Mouse (Mus musculus): Measurements from ENCODE around the gene Brd2. TPM values are rescaled to one million over a fixed set of nuclear protein-coding genes. Genes with fewer than 3 reads are reported as not detected.

The Brd2 gene
- total RNA-seq, 2 experiments from 2014 or later: 64.5 to 79.0 TPM

- peak in 1 of 2 experiments; percentile 11 for DNase-seq
Observed at GRCm38 (mm10) chr17:34133289-34133688, 10.9 kb upstream of the Brd2 start.

GRCm38 (mm10) chr17:34131911-34132310, 9.5 kb upstream of the Brd2 start:
- DNase-seq: no peak

GRCm38 (mm10) chr17:34130073-34130947, 7.9 kb upstream of the Brd2 start:
- DNase-seq: no peak

- DNase-seq: no peak
Observed at GRCm38 (mm10) chr17:34128944-34129791, 6.7 kb upstream of the Brd2 start.

GRCm38 (mm10) chr17:34128264-34128937, 6.0 kb upstream of the Brd2 start:
- no peak for DNase-seq

GRCm38 (mm10) chr17:34127475-34127874, 5.0 kb upstream of the Brd2 start:
- DNase-seq: peak; percentile 62

GRCm38 (mm10) chr17:34126826-34127420, 4.5 kb upstream of the Brd2 start:
- DNase-seq: no peak

- DNase-seq: peak in 1 of 2 experiments; percentile 62
Observed at GRCm38 (mm10) chr17:34124649-34125048, 2.2 kb upstream of the Brd2 start.

GRCm38 (mm10) chr17:34123518-34123917, 1.1 kb upstream of the Brd2 start:
- peak; percentile 58 to 62 for DNase-seq

GRCm38 (mm10) chr17:34123111-34123510, 677 bp upstream of the Brd2 start:
- DNase-seq: no peak

GRCm38 (mm10) chr17:34121879-34122187, 601 bp downstream of the Brd2 start:
- DNase-seq: peak in 1 of 2 experiments; percentile 82

GRCm38 (mm10) chr17:34121172-34121878, 1.1 kb downstream of the Brd2 start:
- peak; percentile 92 to 94 for DNase-seq

GRCm38 (mm10) chr17:34120814-34121171, 1.6 kb downstream of the Brd2 start:
- peak; percentile 91 for DNase-seq

- peak; percentile 91 to 93 for DNase-seq
Observed at GRCm38 (mm10) chr17:34120180-34120723, 2.2 kb downstream of the Brd2 start.

- DNase-seq: peak; percentile 99 to 100
Observed at GRCm38 (mm10) chr17:34119249-34120179, 2.9 kb downstream of the Brd2 start, which contains the start of gene H2-DMa. Gene H2-DMa (plus strand): TSS chr17:34119541.

- DNase-seq: no peak
Observed at GRCm38 (mm10) chr17:34118873-34119248, 3.6 kb downstream of the Brd2 start.

- peak in 1 of 2 experiments; percentile 68 for DNase-seq
Observed at GRCm38 (mm10) chr17:34118113-34118872, 4.1 kb downstream of the Brd2 start.

GRCm38 (mm10) chr17:34117421-34118112, 4.9 kb downstream of the Brd2 start:
- DNase-seq: no peak

All from heart, adult 18-20 months (tissue).